Mouse (Mus musculus) cerebellum, adult 8-10 months (tissue): Measurements from ENCODE around the gene Nfyc.

Experiments used
- DNase-seq: peaks from one replicate; pipeline ENCODE4 v3.0.0; 2022

Nfyc gene

GRCm38 (mm10) chr4:120822191-120822911 lies 9.0 kb downstream of the Nfyc start:
- no peak for DNase-seq

GRCm38 (mm10) chr4:120819871-120820270 lies 11.5 kb downstream of the Nfyc start:
- no peak for DNase-seq

- no peak for DNase-seq
These were observed 12.1 kb downstream of the Nfyc start for GRCm38 (mm10) chr4:120819296-120819695.

GRCm38 (mm10) chr4:120817951-120818350 lies 13.4 kb downstream of the Nfyc start:
- no peak for DNase-seq

- DNase-seq: no peak
These were observed 14.2 kb downstream of the Nfyc start for GRCm38 (mm10) chr4:120817002-120817774.

GRCm38 (mm10) chr4:120815622-120816334 lies 15.6 kb downstream of the Nfyc start:
- DNase-seq: peak; percentile 70

GRCm38 (mm10) chr4:120815163-120815562 lies 16.2 kb downstream of the Nfyc start:
- no peak for DNase-seq

- DNase-seq: no peak
These were observed 17.2 kb downstream of the Nfyc start for GRCm38 (mm10) chr4:120814171-120814570.

GRCm38 (mm10) chr4:120813762-120814161 lies 17.6 kb downstream of the Nfyc start:
- no peak for DNase-seq

GRCm38 (mm10) chr4:120805816-120806215 lies 25.6 kb downstream of the Nfyc start:
- no peak for DNase-seq

GRCm38 (mm10) chr4:120801446-120801845 lies 29.9 kb downstream of the Nfyc start:
- no peak for DNase-seq

GRCm38 (mm10) chr4:120800691-120801090 lies 30.7 kb downstream of the Nfyc start:
- DNase-seq: no peak

- DNase-seq: no peak
These were observed 31.6 kb downstream of the Nfyc start for GRCm38 (mm10) chr4:120799680-120800166.

- DNase-seq: no peak
These were observed 33.2 kb downstream of the Nfyc start for GRCm38 (mm10) chr4:120797985-120798725.

GRCm38 (mm10) chr4:120796687-120797086 lies 34.7 kb downstream of the Nfyc start:
- DNase-seq: no peak

GRCm38 (mm10) chr4:120795646-120796045 lies 35.7 kb downstream of the Nfyc start:
- no peak for DNase-seq

GRCm38 (mm10) chr4:120792918-120793317 lies 38.5 kb downstream of the Nfyc start:
- DNase-seq: no peak

- peak; percentile 43 for DNase-seq
These were observed 41.3 kb downstream of the Nfyc start for GRCm38 (mm10) chr4:120790027-120790426.

- DNase-seq: no peak
These were observed 75.6 kb downstream of the Nfyc start for GRCm38 (mm10) chr4:120755801-120756200.

- peak; percentile 69 for DNase-seq
These were observed 76.1 kb downstream of the Nfyc start for GRCm38 (mm10) chr4:120755299-120755698.

GRCm38 (mm10) chr4:120749601-120750000 lies 81.8 kb downstream of the Nfyc start:
- DNase-seq: no peak
